Mouse (Mus musculus) liver, embryonic 13.5 days (tissue): ENCODE measurements around the gene Rogdi. TPM values are rescaled to one million over a fixed set of nuclear protein-coding genes. Genes with fewer than 3 reads are reported as not detected.
A peak's percentile ranks its signal among the peaks of the same experiment; 100 is the strongest.

ENCODE experiments used
- ATAC-seq: fragments of 200-750 bp; cut with Nextera tagmentation; 2 replicates; pipeline ENCODE4 v1.8.0; 2017; ENCODE audit warnings: low read depth, mild to moderate bottlenecking, moderate number of reproducible peaks, moderate library complexity
- DNase-seq: peaks from one replicate; pipeline ENCODE4 v3.0.0; 2022
- H3K27ac ChIP-seq: fragments of 300-500 bp; sonication (generic); 2 replicates; pipeline ENCODE4 v1.5.1; 2015; ENCODE audit warnings: moderate library complexity, mild to moderate bottlenecking, inconsistent platforms
- H3K27me3 ChIP-seq: fragments of 300-500 bp; sonication (generic); 2 replicates; pipeline ENCODE4 v1.6.1; 2015; ENCODE audit warnings: mild to moderate bottlenecking, inconsistent platforms
- H3K36me3 ChIP-seq: fragments of 300-500 bp; sonication (generic); 2 replicates; pipeline ENCODE4 v1.6.1; 2015; ENCODE audit warnings: mild to moderate bottlenecking, inconsistent platforms
- H3K4me1 ChIP-seq: fragments of 300-500 bp; sonication (generic); replicated peaks from 2 replicates; pipeline ENCODE4 v1.6.1; 2015; ENCODE audit warnings: inconsistent platforms
- H3K4me2 ChIP-seq: fragments of 300-500 bp; sonication (generic); 2 replicates; pipeline ENCODE4 v1.6.1; 2015; ENCODE audit warnings: inconsistent platforms, mild to moderate bottlenecking, moderate library complexity
- H3K4me3 ChIP-seq: fragments of 300-500 bp; sonication (generic); replicated peaks from 2 replicates; pipeline ENCODE4 v1.5.1; 2015; ENCODE audit warnings: mild to moderate bottlenecking, inconsistent platforms
- H3K9ac ChIP-seq: fragments of 300-500 bp; sonication (generic); 2 replicates; pipeline ENCODE4 v1.6.1; 2015; ENCODE audit warnings: mild to moderate bottlenecking, inconsistent platforms
- H3K9me3 ChIP-seq: fragments of 300-500 bp; sonication (generic); replicated peaks from 2 replicates; pipeline ENCODE4 v1.6.1; 2016; ENCODE audit warnings: inconsistent platforms
- WGBS: fragments of 180-500 bp; shearing (Covaris S2); methylation state at CpG from one replicate; pipeline ENCODE4 v1.1.7; 2015; ENCODE audit not compliant: insufficient replicate concordance; 5-methylcytosine and 5-hydroxymethylcytosine counted together
- polyA plus RNA-seq: library from polyadenylated mRNA; unstranded; fragments of >200 nt; fragmentation: Nextera tagmentation; extraction: Ambion mirVana; gene quantifications from 2 replicates; pipeline ENCODE4 v1.2.1, GENCODE M21; 2015

Gene Rogdi
- polyA plus RNA-seq: 42.6 and 45.7 TPM in 2 replicates

- WGBS: under 1% methylated on average over 63 of the region's 63 CpGs
These were observed at the start of gene Rogdi for GRCm38 (mm10) chr16:5013054-5013838. Gene Rogdi (minus strand): TSS chr16:5013553.

GRCm38 (mm10) chr16:5058114-5058513 lies 44.8 kb upstream of the Rogdi start:
- DNase-seq (no peak), ATAC-seq (no peak)
- no peaks in the 10 kb centered on the region for H3K27me3 ChIP-seq
- H3K4me2 ChIP-seq: no peak overlapping the region
- H3K36me3 ChIP-seq: peaks cover 68% of the 10 kb centered on the region
- WGBS: 79% methylated on average over 1 of the region's 1 CpGs
- no peak overlapping the region for H3K9ac ChIP-seq
- no peaks in the 10 kb centered on the region for H3K9me3 ChIP-seq
- H3K27ac ChIP-seq: no peak overlapping the region
- no peak overlapping the region for H3K4me3 ChIP-seq
- H3K4me1 ChIP-seq: no peaks in the 10 kb centered on the region

More at GRCm38 (mm10) chr16:5013054-5013838, at the start of gene Rogdi:
- Histone ChIP-seq H3K4me2 (peak within 1 kb of the TSS; percentile 89), H3K9ac (peak within 1 kb of the TSS; percentile 74), H3K4me1 (peaks cover 34% of the 10 kb centered on the region), H3K36me3 (peaks cover 40% of the 10 kb centered on the region), H3K4me3 (peak within 1 kb of the TSS; percentile 70), H3K27me3 (0 out of 2 replicates have a peak, but pooled peaks cover 5% of the 10 kb centered on the region), H3K9me3 (no peaks in the 10 kb centered on the region), H3K27ac (peak within 1 kb of the TSS; percentile 73)
- ATAC-seq (peak; percentile 91), DNase-seq (peak; percentile 97)

- Histone ChIP-seq H3K9me3 (no peaks in the 10 kb centered on the region), H3K36me3 (peaks cover 43% of the 10 kb centered on the region), H3K27ac (peak overlapping the region; percentile 97), H3K4me1 (peaks cover 32% of the 10 kb centered on the region), H3K27me3 (no peaks in the 10 kb centered on the region), H3K4me3 (peak overlapping the region; percentile 98), H3K9ac (peak overlapping the region; percentile 97), H3K4me2 (peak overlapping the region; percentile 92)
- under 1% methylated on average over 78 of the region's 78 CpGs for WGBS
- ATAC-seq (peak; percentile 75), DNase-seq (peak; percentile 65)
These were observed 37.1 kb upstream of the Rogdi start for GRCm38 (mm10) chr16:5050251-5051110.

DNA sequence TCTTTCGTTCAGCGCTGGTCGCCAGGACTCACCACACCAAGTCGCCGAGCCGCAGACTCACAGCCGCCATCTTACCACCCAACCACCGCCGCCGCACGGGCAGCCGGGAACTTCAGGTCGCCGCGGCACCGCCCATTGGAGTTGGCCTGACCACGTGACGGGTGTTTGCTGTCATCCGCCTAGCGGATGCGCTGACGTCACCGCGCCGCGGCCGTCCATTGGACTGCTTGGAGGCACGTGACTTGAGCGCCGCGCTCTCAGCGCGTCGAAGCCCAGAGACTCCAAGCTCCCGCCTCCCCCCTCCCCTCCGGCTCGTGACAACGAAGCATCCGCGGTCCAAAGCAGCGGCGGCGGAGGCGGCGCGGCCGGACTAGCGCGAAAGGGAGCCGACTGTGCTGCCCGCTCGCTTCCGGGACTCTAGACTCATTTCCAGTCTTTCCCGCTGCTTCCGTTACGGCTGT lies 36.5 kb upstream of the Rogdi start, which contains the start of the genes Glyr1 and Ubn1:
Gene Glyr1 (minus strand): TSS at position 90 of the 461 bp plus-strand sequence.
Gene Ubn1 (plus strand): TSS at position 284 of the 461 bp plus-strand sequence.
- 0% methylated on average over 55 of the region's 56 CpGs for WGBS
- Histone ChIP-seq H3K9ac (peak within 1 kb of the TSS; percentile 98), H3K4me3 (peak within 1 kb of the TSS; percentile 98), H3K36me3 (peaks cover 43% of the 10 kb centered on the region), H3K27ac (peak within 1 kb of the TSS; percentile 97), H3K4me2 (peak within 1 kb of the TSS; percentile 92), H3K27me3 (no peaks in the 10 kb centered on the region), H3K9me3 (no peaks in the 10 kb centered on the region), H3K4me1 (peaks cover 32% of the 10 kb centered on the region)
- peak; percentile 99 for DNase-seq
- peak; percentile 95 for ATAC-seq

- WGBS: under 1% methylated on average over 38 of the region's 38 CpGs
- DNase-seq: no peak
- peaks cover 48% of the 10 kb centered on the region for H3K36me3 ChIP-seq
These were observed 35.9 kb upstream of the Rogdi start for GRCm38 (mm10) chr16:5049182-5049773.

GRCm38 (mm10) chr16:5045322-5045721 lies 32.0 kb upstream of the Rogdi start:
- no peaks in the 10 kb centered on the region for H3K9me3 ChIP-seq
- no peak overlapping the region for H3K27ac ChIP-seq
- no peak for ATAC-seq
- WGBS: 94% methylated on average over 3 of the region's 3 CpGs
- DNase-seq: no peak
- peaks cover 19% of the 10 kb centered on the region for H3K4me1 ChIP-seq
- no peaks in the 10 kb centered on the region for H3K27me3 ChIP-seq
- H3K9ac ChIP-seq: no peak overlapping the region
- H3K4me2 ChIP-seq: no peak overlapping the region
- peaks cover 72% of the 10 kb centered on the region for H3K36me3 ChIP-seq
- no peak overlapping the region for H3K4me3 ChIP-seq

More at GRCm38 (mm10) chr16:5049182-5049773, 35.9 kb upstream of the Rogdi start:
- peaks cover 32% of the 10 kb centered on the region for H3K4me1 ChIP-seq
- H3K27ac ChIP-seq: peak overlapping the region; percentile 87
- peak overlapping the region; percentile 98 for H3K9ac ChIP-seq
- H3K4me3 ChIP-seq: peak overlapping the region; percentile 98
- no peaks in the 10 kb centered on the region for H3K27me3 ChIP-seq
- H3K9me3 ChIP-seq: no peaks in the 10 kb centered on the region
- H3K4me2 ChIP-seq: peak overlapping the region; percentile 89
- ATAC-seq: peak; percentile 49

- WGBS: 89% methylated on average over 5 of the region's 5 CpGs
- DNase-seq (no peak), ATAC-seq (no peak)
- Histone ChIP-seq H3K9ac (no peak overlapping the region), H3K4me2 (no peak overlapping the region), H3K36me3 (peaks cover 95% of the 10 kb centered on the region), H3K9me3 (no peaks in the 10 kb centered on the region), H3K4me3 (no peak overlapping the region), H3K27me3 (no peaks in the 10 kb centered on the region), H3K27ac (no peak overlapping the region), H3K4me1 (no peaks in the 10 kb centered on the region)
These were observed 23.4 kb upstream of the Rogdi start for GRCm38 (mm10) chr16:5036649-5037234.

DNA sequence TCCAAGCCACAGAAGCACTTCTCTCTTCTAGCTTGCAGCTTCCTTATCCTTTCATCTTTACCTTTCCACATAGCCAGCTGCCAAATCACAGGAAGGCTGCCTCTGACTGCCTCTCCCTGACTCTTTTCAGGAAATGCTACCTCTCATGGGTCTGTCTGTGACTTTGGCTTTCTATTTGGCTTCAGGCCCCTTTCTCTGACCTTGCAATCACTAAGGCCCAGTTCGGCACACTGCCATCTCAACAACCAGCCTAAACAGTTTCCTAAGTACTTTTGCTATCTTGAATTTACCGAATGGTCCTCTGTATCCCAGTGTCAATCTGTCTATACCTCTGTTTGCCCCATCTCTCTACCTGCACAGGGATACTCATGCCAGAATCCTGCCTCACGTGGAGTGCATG lies 22.2 kb upstream of the Rogdi start:
- Histone ChIP-seq H3K9me3 (no peaks in the 10 kb centered on the region), H3K4me1 (no peaks in the 10 kb centered on the region), H3K36me3 (peaks cover 95% of the 10 kb centered on the region), H3K4me2 (no peak overlapping the region), H3K4me3 (no peak overlapping the region), H3K27ac (no peak overlapping the region), H3K9ac (no peak overlapping the region), H3K27me3 (no peaks in the 10 kb centered on the region)
- DNase-seq (no peak), ATAC-seq (no peak)
- 92% methylated on average over 3 of the region's 3 CpGs for WGBS

GRCm38 (mm10) chr16:5029847-5030246 lies 16.5 kb upstream of the Rogdi start:
- DNase-seq (no peak), ATAC-seq (no peak)
- Histone ChIP-seq H3K9ac (no peak overlapping the region), H3K36me3 (peaks cover 99% of the 10 kb centered on the region), H3K4me2 (no peak overlapping the region), H3K9me3 (no peaks in the 10 kb centered on the region), H3K4me3 (no peak overlapping the region), H3K4me1 (no peaks in the 10 kb centered on the region), H3K27ac (no peak overlapping the region), H3K27me3 (no peaks in the 10 kb centered on the region)
- 45% methylated on average over 2 of the region's 2 CpGs for WGBS

DNA sequence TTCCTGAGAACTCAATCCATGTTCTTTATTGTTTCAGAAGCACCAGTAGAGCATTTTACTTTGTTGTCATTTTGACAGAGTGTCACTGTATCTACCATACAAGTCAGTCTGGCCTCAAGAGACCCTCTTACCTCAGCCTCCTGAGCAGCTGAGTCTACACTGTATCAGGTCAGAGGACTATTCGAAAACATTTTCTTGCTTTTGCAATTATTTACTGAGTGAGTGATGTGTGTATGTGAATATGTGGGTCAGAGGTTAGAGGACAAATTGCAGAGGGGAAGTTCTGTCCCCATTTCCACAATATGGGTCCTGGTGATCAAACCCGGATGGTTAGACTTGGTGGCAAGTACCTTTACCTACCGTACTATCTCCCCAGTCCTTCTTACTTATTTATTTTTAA lies 10.7 kb upstream of the Rogdi start:
- ATAC-seq: no peak
- Histone ChIP-seq H3K36me3 (peaks cover 99% of the 10 kb centered on the region), H3K9me3 (no peaks in the 10 kb centered on the region), H3K4me2 (no peak overlapping the region), H3K4me3 (no peak overlapping the region), H3K4me1 (no peaks in the 10 kb centered on the region), H3K27me3 (no peaks in the 10 kb centered on the region), H3K27ac (no peak overlapping the region), H3K9ac (no peak overlapping the region)
- 88% methylated on average over 3 of the region's 3 CpGs for WGBS
- DNase-seq: no peak
